Mouse (Mus musculus) mesoderm, embryonic 11.5 days (tissue): ENCODE data around the gene Ccser1.

Source experiments
- DNase-seq: peaks from one replicate; pipeline ENCODE4 v3.0.0-alpha.2; 2012; ENCODE audit warnings: low read depth, low spot score

Ccser1 gene

DNA sequence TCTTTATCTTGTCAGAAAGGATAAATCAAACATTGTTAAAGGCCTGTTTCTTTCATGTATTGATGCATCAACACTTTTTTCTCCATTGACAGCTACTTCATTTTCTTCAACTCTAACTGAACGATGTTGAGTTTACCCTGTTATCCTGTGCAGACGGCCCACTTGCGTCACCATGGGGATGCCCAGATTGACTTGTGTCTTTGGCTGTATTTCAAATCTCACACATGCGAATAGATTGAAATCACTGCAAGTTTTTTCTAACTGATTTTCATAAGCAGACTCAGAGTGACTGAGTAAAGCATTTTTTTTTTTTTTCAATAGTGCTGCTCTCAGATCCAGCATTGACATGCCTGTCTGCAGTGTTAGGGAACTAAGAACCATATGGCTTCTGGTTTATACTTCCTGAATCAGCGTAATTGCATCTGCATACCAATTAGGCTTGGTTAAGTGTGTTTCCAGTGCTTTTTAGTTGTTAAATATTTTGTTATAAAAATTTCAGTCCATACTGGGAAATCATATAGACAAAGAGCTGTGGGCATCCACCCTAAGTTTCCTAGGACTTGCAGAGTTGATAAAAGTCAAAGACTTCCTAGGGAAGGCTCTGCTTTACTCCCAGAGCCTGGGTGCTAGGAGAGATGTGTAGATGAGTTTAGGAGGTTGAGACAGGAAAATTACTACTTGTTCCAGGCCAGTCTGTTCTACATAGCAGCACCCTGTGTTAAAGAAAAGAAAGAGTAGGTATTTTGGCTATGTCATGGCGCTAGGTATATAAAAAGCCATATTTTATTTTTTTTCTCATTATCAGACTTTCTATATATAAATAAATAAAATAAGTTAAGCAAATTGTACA lies 116.3 kb downstream of the Ccser1 start:
- DNase-seq, result no peak

DNA sequence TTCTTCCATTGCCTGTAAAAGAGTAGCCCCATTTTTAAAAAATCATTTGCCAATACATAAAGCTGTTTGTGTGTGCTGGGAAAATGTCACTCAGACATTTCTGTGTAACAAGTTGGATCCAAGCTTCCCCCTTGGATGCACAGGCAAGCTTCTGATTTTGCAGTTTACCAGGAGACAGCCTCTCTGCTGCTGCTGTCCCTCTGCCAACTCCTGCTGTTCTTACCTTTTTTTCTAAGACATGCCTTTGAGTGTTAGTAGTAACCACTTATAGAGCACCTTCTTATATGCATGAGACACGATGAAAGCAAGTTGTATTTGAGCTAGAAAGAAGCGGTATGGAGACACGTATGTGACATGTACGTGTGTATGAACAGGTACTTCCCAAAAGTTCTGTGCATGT lies 120.3 kb downstream of the Ccser1 start:
- no peak for DNase-seq

DNA sequence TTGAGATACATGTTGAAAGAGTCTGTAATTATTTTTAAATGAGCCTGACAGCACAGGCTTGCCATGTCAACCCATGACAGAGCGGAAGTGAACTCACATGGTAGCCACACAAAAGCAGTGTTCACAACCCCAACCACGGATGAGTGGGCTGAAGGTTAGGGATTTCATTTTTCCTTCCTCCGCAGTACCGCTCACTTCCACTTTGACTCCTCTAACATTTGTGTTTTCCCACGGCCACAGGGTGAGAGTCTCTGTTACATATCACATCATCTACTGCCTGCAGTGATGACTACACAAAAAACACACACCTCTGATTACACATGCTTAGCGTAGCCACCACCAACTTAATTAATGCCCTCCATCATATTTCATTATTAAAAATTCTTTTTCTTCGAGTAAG lies 120.9 kb downstream of the Ccser1 start:
- no peak for DNase-seq

DNA sequence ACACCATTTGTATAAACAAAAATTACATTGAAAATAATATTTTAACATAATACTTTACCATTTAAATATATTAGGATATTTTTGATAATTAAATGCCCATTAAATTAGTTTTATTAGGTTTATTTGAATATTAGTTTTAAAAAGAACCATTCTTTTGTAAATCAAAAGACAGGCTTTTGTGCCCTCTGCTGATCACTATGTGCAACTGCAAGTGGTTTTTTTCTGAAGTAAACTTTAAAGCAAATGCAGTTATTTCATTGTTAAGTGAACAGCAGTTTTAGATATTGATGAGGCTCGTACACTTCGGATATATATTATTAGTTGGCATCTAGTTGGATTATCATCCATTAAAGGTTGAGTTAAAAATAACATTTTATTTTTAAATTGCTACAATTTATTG lies 121.5 kb downstream of the Ccser1 start:
- DNase-seq, result peak; percentile 20

DNA sequence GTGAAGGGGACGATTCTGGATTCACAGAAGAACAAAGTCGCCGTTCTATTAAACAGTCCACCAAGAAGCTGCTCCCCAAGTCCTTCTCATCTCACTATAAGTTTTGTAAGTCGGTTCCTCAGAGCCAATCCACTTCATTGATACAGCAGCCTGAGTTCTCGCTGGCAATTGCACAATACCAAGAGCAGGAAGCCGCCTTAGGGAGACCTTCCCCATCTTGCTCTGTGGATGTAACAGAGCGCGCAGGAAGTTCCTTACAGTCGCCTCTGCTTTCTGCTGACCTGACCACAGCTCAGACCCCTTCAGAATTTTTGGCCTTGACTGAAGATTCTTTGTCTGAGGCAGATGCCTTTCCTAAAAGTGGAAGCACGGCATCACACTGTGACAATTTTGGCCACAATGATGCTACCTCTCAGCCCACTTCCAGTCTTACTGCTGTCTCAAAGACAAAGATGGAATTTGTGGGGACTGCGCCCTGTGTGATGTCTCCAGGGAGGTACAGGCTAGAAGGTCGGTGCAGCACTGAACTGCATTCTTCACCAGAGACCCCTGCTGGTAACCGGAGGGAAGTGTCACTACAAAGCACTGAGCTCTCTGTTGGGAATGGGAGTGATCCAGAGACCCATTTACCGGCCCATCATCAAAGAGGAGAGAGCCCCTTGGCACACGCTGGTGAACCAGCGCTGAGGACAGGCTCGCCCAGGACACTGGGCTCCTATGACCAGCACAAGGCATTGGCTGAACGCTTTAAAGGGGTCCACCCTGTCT lies 131.4 kb downstream of the Ccser1 start:
- no peak for DNase-seq

DNA sequence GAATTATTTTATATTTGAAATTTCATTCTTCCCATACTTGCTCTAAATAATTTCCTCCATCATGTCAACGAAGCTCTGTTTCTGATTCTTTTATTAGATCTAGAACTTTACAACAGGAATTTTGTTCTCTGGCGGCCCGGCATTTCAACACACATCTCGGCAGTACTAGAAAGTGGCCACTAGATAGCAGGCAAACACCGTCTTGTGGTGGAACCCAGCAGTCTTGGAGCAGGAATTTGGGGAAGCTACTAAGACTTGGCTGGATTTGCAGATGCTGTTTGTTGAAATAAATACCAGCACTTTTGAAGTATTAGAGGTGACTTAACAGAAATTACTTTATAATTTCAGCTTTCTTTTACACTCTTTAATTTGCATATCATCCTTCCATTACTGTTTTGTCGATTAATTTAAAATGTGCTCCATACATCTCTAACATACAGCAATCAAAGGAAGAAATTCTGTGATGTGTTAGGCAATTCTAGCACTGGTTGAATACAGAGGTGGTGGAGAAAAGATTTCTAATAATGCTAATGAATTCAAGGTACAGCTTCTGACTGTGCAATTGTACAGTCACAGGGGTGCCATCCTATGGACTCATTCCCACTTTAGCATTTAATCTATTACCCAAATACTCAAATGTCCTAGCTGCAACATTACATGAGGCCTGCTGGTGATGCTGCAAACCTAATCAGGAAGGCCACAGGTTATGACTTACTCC lies 135.9 kb downstream of the Ccser1 start:
- peak; percentile 67 for DNase-seq

DNA sequence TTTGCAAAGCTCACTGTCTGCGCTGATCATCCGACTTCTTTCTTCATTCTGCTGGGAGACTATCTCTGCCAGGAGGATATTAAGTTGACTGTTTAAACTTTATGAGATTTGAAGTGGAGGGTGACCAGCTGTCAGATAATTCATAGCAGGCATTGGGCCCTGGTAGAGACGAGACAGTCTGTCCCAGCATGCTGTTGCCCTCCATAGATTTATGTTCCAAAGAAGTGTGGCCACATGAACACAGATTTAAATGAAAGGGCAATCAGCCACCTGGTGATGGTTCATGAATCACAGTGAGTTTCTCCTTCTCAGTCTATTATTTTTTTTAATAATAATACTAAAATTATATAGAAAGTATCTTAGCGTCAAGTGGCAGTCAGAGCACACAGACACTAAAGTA lies 140.7 kb downstream of the Ccser1 start:
- peak; percentile 27 for DNase-seq

DNA sequence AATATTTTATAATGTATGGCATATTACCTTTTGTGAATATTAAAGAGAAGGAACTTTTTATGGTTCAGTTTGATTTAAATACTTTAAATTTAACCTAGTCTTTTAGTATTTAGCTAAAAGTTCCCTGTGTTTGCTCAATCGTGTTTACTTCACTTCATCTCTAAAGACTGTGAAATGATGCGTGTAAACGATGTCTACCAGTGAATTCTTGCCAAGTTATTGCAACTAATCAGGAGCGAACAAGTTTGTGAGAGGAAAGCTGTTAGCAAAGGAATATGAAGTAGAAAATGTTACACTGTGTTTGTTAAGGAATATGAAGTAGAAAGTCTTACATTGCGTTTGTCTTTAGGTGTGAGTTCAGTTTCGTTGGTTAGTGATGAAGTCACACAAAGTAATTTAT lies 142.2 kb downstream of the Ccser1 start:
- DNase-seq, result no peak

DNA sequence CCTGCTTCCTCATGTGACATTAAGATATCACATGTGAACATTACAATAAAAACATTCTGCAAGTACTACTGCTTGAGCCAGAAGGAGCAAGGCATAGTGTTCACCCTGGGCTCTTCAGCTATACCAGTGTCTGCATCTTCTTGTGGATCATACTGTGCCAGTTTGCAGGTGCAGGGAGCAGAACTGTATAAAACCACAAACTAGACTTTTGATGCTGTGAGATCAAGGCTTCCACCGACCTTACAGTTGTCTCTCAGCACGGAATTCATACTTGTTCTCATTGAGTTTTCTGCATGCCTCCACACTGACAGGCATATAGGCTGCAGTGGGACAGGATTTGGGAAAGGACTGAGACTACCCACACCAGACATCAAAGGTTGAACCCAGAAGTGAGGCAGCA lies 146.0 kb downstream of the Ccser1 start:
- DNase-seq, result no peak

DNA sequence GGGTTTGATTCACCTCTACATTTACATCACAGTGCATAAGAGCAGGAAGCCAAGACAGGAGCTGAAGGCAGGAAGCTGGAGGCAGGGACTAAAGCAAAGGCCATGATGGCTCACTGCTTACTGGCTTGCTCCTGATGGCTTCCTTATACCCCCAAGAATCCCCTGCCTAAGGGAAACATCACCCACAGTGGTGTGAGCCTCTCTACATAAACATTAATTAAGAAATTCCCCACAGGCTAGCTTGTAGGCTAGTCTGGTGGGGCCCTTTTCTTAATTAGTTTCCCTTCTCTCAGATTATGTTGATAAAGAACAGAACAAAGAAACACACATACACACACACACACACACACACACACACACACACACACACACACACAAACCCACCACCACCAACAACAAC lies 148.9 kb downstream of the Ccser1 start:
- DNase-seq, result no peak

DNA sequence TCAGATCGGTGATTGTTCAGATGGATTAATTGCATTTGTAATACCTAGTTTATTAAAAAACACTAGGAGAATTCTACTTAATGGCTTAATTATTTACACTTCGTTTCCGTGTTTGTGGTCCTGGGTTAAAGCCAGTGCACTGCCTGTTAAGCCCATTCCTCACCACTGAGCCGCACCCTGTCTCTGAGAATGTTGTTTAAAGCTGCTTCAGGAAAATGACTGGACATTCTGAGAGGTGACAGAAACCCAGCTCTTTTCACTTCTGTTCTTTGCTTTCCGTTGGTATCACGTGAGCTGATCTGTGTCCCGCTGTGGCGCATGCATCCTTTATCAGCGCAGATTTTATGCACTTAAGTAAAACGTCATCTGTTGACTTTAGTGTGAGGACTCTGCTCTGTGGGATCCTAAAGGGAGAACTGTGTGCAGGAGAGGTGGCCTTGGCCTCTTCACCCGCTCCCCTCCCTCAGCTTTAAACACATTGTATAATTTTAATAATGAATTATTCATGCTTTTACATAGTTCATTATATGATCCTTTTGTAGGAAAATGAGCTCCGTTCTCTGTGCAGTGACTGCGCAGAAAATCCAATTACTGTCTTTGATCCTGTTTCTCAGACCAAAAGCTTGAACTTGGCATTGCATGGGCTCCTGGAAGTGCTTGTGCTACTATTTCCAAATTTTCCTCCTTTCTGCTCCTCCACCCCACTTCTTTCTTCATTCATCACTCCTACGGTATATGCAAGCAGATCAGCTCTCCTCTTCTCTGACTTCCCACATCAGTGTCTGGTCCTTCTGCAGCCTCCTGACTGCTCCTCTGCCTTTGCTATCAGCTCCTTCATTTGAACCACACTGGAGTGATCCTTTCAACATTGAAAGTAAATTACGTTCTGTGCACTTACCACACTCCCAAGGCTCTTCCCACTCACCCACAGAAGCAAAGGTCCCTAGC lies 149.7 kb downstream of the Ccser1 start:
- DNase-seq, result no peak

DNA sequence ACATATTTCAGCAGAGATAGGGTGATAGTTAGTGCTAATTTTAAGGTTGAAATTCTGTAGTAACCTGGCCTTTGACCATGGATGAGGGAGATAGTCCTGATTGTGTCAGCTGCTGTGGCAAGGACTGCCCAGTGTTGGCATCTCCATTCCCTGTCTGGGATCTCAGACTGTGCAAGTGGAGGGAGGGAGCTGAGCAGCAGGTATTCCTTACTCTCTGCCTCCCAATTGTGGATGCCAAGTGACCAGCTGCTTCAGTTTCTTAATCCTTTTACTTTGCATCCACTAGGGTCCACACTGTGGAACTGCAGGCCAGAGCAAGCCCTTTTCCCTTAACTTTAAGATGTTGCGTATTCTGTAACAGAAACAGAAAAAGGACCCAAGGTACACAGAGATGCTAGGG lies 154.3 kb downstream of the Ccser1 start:
- DNase-seq, result no peak

DNA sequence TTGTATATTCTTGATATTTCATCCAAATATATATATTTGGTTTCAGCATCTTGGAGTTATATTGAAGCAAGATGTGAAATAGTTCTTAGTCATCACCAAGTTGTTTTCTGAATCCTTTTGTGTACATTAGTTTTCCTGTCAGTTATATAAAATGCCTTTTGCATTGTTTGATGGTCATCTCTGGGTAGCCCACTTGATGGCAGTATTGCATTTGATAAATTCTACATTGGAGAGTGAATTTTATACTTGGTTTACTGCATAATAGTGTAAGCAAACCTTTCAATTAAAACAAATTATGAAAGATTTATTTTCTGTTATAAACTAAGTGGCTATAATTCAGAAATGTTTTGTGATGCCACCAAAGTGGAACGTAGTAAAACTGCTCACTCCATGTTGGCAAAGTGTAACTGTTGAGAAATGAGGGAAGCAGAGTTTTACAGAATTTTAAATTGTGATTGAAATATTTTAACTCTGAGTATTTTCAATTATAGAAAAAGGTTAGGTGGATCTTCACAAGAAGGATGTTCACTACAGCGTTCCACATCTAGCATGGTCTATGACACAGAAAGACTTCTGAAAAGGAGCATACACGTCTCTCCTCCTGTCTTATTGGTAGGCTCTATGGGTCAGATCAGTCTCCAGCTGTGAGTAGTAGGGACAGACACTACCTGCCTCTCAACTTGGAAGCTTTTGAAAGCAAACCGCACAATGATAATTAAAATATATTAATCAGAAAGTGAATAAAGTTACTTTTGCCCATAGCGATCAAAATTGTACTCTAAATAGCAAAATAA lies 167.1 kb downstream of the Ccser1 start:
- DNase-seq, result peak; percentile 3

DNA sequence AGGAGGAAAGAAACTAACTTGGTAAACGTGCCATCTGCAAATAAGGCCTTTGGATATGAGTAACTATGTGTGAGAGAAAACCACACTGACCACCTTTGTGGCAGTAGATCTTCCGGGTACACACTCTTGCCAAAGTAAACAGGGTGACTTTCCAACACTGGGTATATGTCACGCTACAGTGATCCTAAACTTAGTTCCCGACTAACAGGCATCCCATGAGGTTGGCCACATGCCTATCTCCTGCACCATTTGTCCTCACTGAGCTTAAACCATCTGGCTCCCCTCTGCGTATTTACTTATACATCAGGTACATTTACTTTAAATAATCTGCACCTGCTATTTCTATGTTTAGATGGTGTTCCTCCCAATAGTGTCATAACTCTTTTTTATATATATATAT lies 183.6 kb downstream of the Ccser1 start:
- no peak for DNase-seq

DNA sequence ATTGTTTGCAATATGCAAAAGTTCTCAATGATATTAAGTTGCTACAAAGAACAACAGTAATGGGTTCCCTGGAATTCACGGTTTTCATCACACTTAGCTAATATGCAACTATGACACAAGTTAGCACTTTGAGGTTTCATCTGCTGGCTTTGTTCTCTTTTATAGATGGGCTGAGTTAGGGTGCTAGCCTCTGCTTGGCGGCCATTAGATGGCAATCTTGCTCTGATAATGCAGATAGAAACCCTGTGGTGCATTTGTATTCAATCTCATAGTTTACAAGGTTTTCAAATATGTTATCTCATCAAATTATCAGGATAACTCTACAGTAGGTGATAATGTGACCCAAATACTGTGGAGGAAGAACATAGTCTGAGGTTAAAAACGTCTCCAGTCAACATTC lies 202.4 kb downstream of the Ccser1 start:
- DNase-seq, result peak; percentile 14

DNA sequence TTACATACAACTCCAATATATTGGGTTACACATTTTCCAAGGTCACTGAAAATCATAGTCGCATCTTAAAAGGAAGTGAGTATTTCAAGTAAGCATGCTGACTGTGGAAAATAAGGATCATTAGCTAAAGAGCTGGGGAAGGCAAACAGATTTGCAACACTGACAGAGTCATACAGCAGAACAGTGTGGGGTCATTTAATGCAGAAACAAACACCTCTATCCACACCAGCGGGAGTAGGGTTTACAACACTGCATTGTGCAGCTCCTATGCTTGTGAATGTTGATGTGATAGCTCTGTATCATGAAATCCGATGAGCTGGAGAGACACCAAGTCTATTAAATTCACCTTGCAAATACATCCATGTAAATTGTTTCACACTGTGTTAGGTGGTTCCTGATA lies 202.9 kb downstream of the Ccser1 start:
- DNase-seq, result no peak

DNA sequence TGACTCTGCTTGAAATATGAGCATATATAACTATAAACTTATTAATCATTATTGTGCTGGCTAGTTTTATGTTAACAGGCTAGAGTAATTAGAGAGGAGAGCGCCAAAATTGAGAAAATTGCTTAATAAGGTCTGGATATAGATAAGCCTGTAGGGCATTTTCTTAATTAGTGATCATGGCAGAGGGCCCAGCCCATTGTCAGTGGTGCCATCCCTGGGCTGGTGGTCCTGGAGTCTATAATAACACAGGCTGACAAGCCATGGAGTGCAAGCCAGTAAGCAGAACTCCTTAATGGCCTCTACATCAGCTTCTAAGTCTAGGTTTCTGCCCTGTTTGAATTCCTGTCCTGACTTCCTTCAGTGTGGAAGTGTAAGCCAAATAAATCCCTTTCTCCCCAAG lies 206.9 kb downstream of the Ccser1 start:
- DNase-seq, result no peak

DNA sequence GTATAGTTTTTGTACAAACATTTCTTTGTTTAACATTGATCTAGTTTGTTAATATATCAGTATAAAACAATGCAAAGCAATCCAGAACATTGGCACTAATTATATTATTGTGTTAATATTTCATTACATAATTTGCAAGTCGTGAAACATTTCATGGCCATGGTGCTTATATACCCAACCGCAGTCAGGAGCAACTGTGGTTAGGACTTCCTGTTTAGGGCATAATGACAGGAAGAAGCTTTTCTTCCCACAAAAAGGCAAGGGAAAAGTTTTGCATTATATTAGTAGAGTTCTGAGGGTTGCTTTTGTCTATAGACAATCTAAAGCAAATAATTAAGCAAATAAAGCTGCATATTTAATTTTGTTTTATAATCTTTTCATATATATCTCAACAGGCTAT lies 247.4 kb downstream of the Ccser1 start:
- DNase-seq, result no peak

DNA sequence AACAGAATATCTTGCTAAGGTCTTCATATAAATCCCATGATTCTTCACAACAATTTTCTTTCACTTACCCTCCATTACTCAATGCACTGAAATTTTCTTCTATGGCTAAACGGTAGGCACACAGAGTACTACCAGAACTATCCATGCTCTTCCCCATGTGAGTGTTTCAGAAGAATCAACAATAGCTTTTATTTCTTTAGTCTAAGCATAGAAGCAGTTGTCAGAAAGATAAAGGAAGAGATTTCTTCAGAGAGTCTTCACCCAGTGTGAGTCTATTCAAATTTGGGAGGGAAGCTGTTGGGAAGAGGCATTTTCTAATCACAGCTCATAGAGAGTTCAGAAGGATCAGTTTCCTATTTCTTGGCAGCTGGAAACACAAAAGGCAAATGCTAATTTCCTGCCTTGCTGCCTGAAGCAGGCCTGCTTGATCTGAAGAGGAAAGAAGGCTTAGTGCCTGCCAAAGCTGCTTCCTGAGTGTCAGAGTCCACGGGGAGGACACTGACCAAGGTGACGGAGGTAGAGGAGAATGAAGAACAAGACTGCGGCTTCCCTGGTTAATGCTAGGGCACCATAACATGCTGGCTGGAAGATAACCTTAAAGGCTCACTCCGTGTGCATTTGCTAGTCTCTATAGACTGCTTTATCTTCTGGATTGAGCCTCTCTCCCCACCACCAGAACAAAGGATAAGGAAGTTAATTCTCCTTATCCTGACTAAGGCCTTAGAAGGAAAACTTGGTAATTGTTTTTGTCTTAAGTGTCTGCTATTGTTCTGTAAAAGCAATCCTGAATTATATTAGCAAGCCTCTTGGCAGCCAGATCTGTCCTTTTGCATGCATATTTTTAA lies 251.0 kb downstream of the Ccser1 start:
- peak; percentile 8 for DNase-seq

DNA sequence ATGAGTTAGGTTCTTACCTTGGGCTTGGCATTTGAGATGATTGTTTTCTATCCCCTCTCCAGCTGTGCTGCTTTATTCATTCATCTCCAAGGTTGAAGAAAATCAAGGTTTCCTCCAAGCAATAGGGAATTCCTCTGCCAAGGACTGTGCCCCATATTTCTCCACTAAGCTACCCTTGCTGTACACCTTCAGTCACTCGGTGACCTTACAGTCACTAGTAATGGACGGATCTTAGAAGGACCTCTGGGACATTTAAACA lies 251.5 kb downstream of the Ccser1 start:
- DNase-seq, result no peak
